Mouse (Mus musculus) inflammation-experienced regulatory T-cells (primary cell): ENCODE data around the gene Gpm6a. TPM values are rescaled to one million over a fixed set of nuclear protein-coding genes. Genes with fewer than 3 reads are reported as not detected.

Source experiments
- polyA plus RNA-seq, 2 experiments: library from polyadenylated mRNA; unstranded; fragments of 100-300 nt; shearing (Covaris generic); gene quantifications; one replicate each; pipeline ENCODE4 v1.2.1; 2017

Gene Gpm6a
- polyA plus RNA-seq, result under 1 TPM in 1 of 2 experiments, not detected in 1; 0.15 TPM

DNA sequence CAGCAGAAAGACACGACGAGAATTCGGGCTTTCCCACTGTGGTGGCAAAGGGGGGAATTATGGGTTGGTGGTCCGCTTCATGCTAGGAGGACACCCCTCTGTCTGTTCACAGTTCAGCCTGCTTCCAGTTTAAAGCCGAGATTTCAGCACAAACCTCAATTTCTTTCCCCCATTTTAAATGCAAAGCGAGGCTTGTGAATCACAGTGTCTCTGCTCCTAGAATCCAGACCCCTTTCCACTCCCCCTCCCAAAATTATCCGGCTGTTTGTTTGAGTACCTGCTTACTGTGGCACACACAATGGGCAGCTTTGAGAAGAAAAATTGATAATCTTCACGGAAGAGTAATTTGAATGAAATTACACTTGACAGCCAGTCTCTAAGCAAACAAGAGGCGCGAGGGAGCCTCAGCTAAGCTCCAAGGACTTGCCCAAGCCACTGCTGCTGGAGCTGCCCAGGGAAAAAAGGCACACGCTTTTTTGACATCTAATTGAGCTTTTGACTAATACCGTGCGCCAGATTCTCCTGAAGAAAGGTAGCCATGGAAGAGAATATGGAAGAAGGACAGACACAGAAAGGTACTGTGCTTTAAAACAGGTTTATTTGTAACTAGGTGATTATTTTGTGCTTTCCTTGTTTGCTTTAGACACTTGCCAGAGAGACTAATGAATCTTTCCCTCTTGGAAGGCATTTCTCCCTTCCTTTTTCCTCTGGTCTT is at the start of gene Gpm6a:
Gpm6a (plus strand) TSS at position 103 of the 715 bp plus-strand sequence.

Other genes with a start within 250 kb of the Gpm6a start
- gene Wdr17, start 67.7 kb upstream of the Gpm6a start, polyA plus RNA-seq, result under 1 TPM in 1 of 2 experiments, not detected in 1; 0.51 TPM